Comparison of ENCODE assay signal across 17 mouse cellular contexts in the genomic region with DNA sequence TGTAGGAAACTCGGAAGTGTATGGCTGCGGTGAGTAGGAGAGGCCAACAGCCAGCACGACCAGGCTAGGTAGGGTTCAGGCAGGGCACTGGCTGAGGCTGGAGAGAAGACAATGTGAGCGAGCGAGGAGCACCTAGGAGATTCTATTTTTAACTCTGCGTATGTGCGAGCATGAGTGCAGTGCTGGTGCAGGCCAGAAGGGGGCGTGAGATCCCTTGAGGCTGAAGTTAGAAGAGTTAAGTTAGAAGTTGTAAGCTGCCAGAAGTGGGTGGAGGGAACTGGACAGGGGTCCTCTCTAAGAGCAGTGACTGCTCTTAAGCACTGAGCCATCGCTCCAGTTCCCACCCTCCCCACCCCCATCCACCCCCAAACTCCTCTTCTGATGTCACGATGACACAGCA. TPM values are rescaled to one million over a fixed set of nuclear protein-coding genes. Genes with fewer than 3 reads are reported as not detected.
DNase-seq lines count a peak whose midpoint lies in the region; ATAC-seq and TF ChIP-seq lines count a peak whose summit lies in the region.
"Had no signal": no experiment of that assay in that cellular context is flagged by ENCODE, and none has a peak within 500 bp of the region (broad histone marks: within the 10 kb centered on the region; RNA-seq: fewer than 3 reads in every experiment).

No protein-coding gene starts in this region.

- no peaks in the 10 kb centered on the region for H3K36me3 ChIP-seq in kidney, adult 2 months (ENCODE audit: control insufficient read depth, insufficient read depth, low read length)
- no peaks in the 10 kb centered on the region for H3K36me3 ChIP-seq in kidney, embryonic 14.5 days (ENCODE audit: control insufficient read depth, insufficient read depth, low read length)
- no peaks in the 10 kb centered on the region for H3K36me3 ChIP-seq in midbrain, postnatal 0 days (ENCODE audit: insufficient read depth, low read length)
- H3K36me3 ChIP-seq in midbrain, embryonic 10.5 days = no peaks in the 10 kb centered on the region
- H3K36me3 ChIP-seq: forebrain, embryonic 10.5 days had no signal

- CTCF ChIA-PET in Patski (lab: Charles Lee) = interaction anchor here (1.7 kb wide), 1 partner anchor 23 kb away, joined by 5 read pairs; no protein-coding TSS in a partner anchor

- no peaks in the 10 kb centered on the region for H3K27me3 ChIP-seq in kidney, adult 2 months (replicated peaks; ENCODE audit: control insufficient read depth, insufficient read depth, low read length)
- H3K27me3 ChIP-seq in kidney, embryonic 14.5 days (ENCODE audit: control insufficient read depth, insufficient read depth, low read length) = no peaks in the 10 kb centered on the region
- H3K27me3 ChIP-seq in midbrain, postnatal 0 days (ENCODE audit: insufficient read depth, low read length) = no peaks in the 10 kb centered on the region
- H3K27me3 ChIP-seq in midbrain, embryonic 10.5 days (ENCODE audit: low read depth, poor library complexity, severe bottlenecking) = no peaks in the 10 kb centered on the region
- H3K27me3 ChIP-seq in Patski = peaks cover 5% of the 10 kb centered on the region

- POLR2A ChIA-PET in Patski (lab: Charles Lee) = interaction anchor here (2.4 kb wide), 1 partner anchor 10 kb away, joined by 5 read pairs; no protein-coding TSS in a partner anchor

- no peak overlapping the region for H3K4me3 ChIP-seq in kidney, adult 2 months (ENCODE audit: insufficient read depth, low read depth, low read length)
- no peak overlapping the region for H3K4me3 ChIP-seq in kidney, embryonic 14.5 days (ENCODE audit: low read length)
- no peak overlapping the region for H3K4me3 ChIP-seq in midbrain, postnatal 0 days (ENCODE audit: low read depth, low read length)
- H3K4me3 ChIP-seq in midbrain, embryonic 10.5 days = no peak overlapping the region
- H3K4me3 ChIP-seq: forebrain, embryonic 10.5 days had no signal

- no peak for DNase-seq in kidney, adult 2 months
- DNase-seq in midbrain, postnatal 0 days (ENCODE audit: low spot score) = no peak
- no peak for DNase-seq in midbrain, embryonic 10.5 days (ENCODE audit: low spot score)
- no peak for DNase-seq in Patski (ENCODE audit: low read depth, low spot score)
- peak; percentile 35 for DNase-seq in testis, postnatal 14 days (ENCODE audit: low spot score)
- DNase-seq in urinary bladder, adult 2 months (ENCODE audit: low spot score) = no peak
- DNase-seq: adrenal gland, postnatal 36 days; cerebellum, postnatal 10 days; heart, postnatal 36 days; kidney, adult 9 months; kidney, postnatal 4 days; right cerebral cortex, postnatal 14 days had no signal

- no peaks in the 10 kb centered on the region for H3K4me1 ChIP-seq in kidney, adult 2 months (ENCODE audit: control insufficient read depth, insufficient read depth, low read length)
- peaks cover 13% of the 10 kb centered on the region for H3K4me1 ChIP-seq in kidney, embryonic 14.5 days (ENCODE audit: control insufficient read depth, insufficient read depth, low read length)
- no peaks in the 10 kb centered on the region for H3K4me1 ChIP-seq in midbrain, postnatal 0 days (ENCODE audit: insufficient read depth, low read length)
- 0 out of 2 replicates have a peak, but pooled peaks cover 8% of the 10 kb centered on the region for H3K4me1 ChIP-seq in midbrain, embryonic 10.5 days

- TF ChIP-seq POLR2A in kidney, adult 2 months (IDR thresholded peaks at IDR 0.05; ENCODE audit: low read depth, low read length) = no peak

- in situ Hi-C loops in Patski (cut with MboI; ENCODE audit: low pct_unique_long_range_greater_than_20kb) = no loop called here

- H3K27ac ChIP-seq in kidney, adult 2 months (ENCODE audit: insufficient read depth, low read depth, low read length) = no peak overlapping the region
- no peak overlapping the region for H3K27ac ChIP-seq in kidney, embryonic 14.5 days (ENCODE audit: low read depth, low read length)
- no peak overlapping the region for H3K27ac ChIP-seq in midbrain, postnatal 0 days (ENCODE audit: low read depth, low read length)
- H3K27ac ChIP-seq in midbrain, embryonic 10.5 days (replicated peaks) = no peak overlapping the region
- H3K27ac ChIP-seq: forebrain, embryonic 10.5 days; hindbrain, postnatal 0 days; stomach, postnatal 0 days had no signal

- H3K9ac ChIP-seq in kidney, embryonic 14.5 days (ENCODE audit: low read depth, low read length) = no peak overlapping the region
- no peak overlapping the region for H3K9ac ChIP-seq in midbrain, postnatal 0 days (replicated peaks; ENCODE audit: low read length, poor library complexity, severe bottlenecking)

- H3K4me2 ChIP-seq in kidney, embryonic 14.5 days (replicated peaks; ENCODE audit: low read depth, low read length) = no peak overlapping the region
- H3K4me2 ChIP-seq in midbrain, postnatal 0 days (ENCODE audit: low read depth, low read length, poor library complexity, severe bottlenecking) = no peak overlapping the region
- H3K4me2 ChIP-seq: heart, embryonic 11.5 days had no signal

- no peaks in the 10 kb centered on the region for H3K9me3 ChIP-seq in kidney, embryonic 14.5 days (ENCODE audit: control insufficient read depth, low read length)
- H3K9me3 ChIP-seq in midbrain, postnatal 0 days (ENCODE audit: low read length) = no peaks in the 10 kb centered on the region
- no peaks in the 10 kb centered on the region for H3K9me3 ChIP-seq in midbrain, embryonic 10.5 days (replicated peaks)
- H3K9me3 ChIP-seq: forebrain, embryonic 10.5 days had no signal

- TF ChIP-seq CTCF in kidney, adult 2 months (conservative IDR thresholded peaks at IDR 0.05; ENCODE audit: insufficient read depth, insufficient read length, low read depth, low read length) = 0 out of 2 replicates have a peak, but pooled peaks have one; percentile 12
- peak; percentile 8; the same call in 1 of the 2 replicates for TF ChIP-seq CTCF in midbrain, postnatal 0 days (IDR thresholded peaks at IDR 0.05)
- peak; percentile 19 for TF ChIP-seq CTCF in Patski (IDR thresholded peaks at IDR 0.05)

- 89% methylated on average over 10 of the region's 10 CpGs for WGBS in kidney, adult 2 months
- 94% methylated on average over 10 of the region's 10 CpGs for WGBS in kidney, embryonic 14.5 days
- 96% methylated on average over 10 of the region's 10 CpGs for WGBS in midbrain, postnatal 0 days
- 88% methylated on average over 10 of the region's 10 CpGs for WGBS in midbrain, embryonic 10.5 days

- ATAC-seq in kidney, embryonic 14.5 days (ENCODE audit: low FRiP score, low TSS enrichment) = no peak
- ATAC-seq in midbrain, postnatal 0 days (ENCODE audit: low FRiP score) = no peak
- ATAC-seq in Patski = no peak
- ATAC-seq: hindbrain, postnatal 0 days had no signal

RNA-seq across cellular contexts. Expression of gene Thap12, which starts 20.1 kb away (rescaled TPM):
- 12.3 and 13.3 TPM in 2 replicates for polyA plus RNA-seq in kidney, adult 2 months (2012; rRNA removed)
- 50.3 and 81.3 TPM in 2 replicates for polyA plus RNA-seq in kidney, embryonic 14.5 days (2014; fragmentation: Nextera tagmentation; extraction: Ambion mirVana)
- total RNA-seq in midbrain, postnatal 0 days (2014; rRNA removed) = 64.2 and 67.3 TPM in 2 replicates
- polyA plus RNA-seq in midbrain, postnatal 0 days (2015; fragmentation: Nextera tagmentation; extraction: Ambion mirVana) = 43.0 and 49.1 TPM in 2 replicates
- polyA plus RNA-seq in midbrain, embryonic 10.5 days (2016; fragmentation: Nextera tagmentation; extraction: Ambion mirVana) = 60.6 and 63.9 TPM in 2 replicates
- 46.9 TPM for polyA plus RNA-seq in Patski (2021)
- 44.8 and 52.7 TPM in 2 replicates for polyA plus RNA-seq in urinary bladder, adult 2 months (2012; rRNA removed)

RNA-seq across cellular contexts. Expression of gene Emsy, which starts 26.2 kb away (rescaled TPM):
- polyA plus RNA-seq in kidney, adult 2 months (2012; rRNA removed) = 17.3 and 20.9 TPM in 2 replicates
- 29.3 and 47.8 TPM in 2 replicates for polyA plus RNA-seq in kidney, embryonic 14.5 days (2014; fragmentation: Nextera tagmentation; extraction: Ambion mirVana)
- 36.0 and 43.0 TPM in 2 replicates for total RNA-seq in midbrain, postnatal 0 days (2014; rRNA removed)
- polyA plus RNA-seq in midbrain, postnatal 0 days (2015; fragmentation: Nextera tagmentation; extraction: Ambion mirVana) = 25.8 and 26.6 TPM in 2 replicates
- polyA plus RNA-seq in midbrain, embryonic 10.5 days (2016; fragmentation: Nextera tagmentation; extraction: Ambion mirVana) = 38.1 and 42.9 TPM in 2 replicates
- polyA plus RNA-seq in Patski (2021) = 30.3 TPM
- polyA plus RNA-seq in urinary bladder, adult 2 months (2012; rRNA removed) = 15.0 and 22.9 TPM in 2 replicates
